Mouse (Mus musculus) brain, embryonic 14.5 days (tissue): Measurements from ENCODE around the gene 2900011O08Rik.

ENCODE experiments used
- CTCF ChIP-seq: fragments of 200-500 bp; IDR thresholded peaks from 2 replicates; pipeline ENCODE4 v1.5.1; 2012; ENCODE audit warnings: inconsistent platforms, mild to moderate bottlenecking, moderate library complexity, borderline replicate concordance; ENCODE audit not compliant: insufficient read depth, insufficient read length; ENCODE audit errors: extremely low read depth
- POLR2A ChIP-seq: fragments of 200-500 bp; IDR thresholded peaks from 2 replicates; pipeline ENCODE4 v1.6.1; 2012; ENCODE audit warnings: mild to moderate bottlenecking, inconsistent platforms, borderline replicate concordance; ENCODE audit not compliant: poor library complexity, insufficient read depth, insufficient read length, severe bottlenecking; ENCODE audit errors: extremely low read depth

GRCm38 (mm10) chr16:13946306-13946705 is 40.1 kb upstream of the 2900011O08Rik start:
- TF ChIP-seq CTCF = no peak
- TF ChIP-seq POLR2A = no peak
